Mouse (Mus musculus) R1 (cell line): ENCODE data around the gene A130010J15Rik.
A peak's percentile ranks its signal among the peaks of the same experiment; 100 is the strongest.

Experiments used
- DNase-seq: peaks from one replicate; pipeline ENCODE4 v3.0.0-alpha.2; 2018; ENCODE audit warnings: low read depth, low spot score

A130010J15Rik gene

GRCm38 (mm10) chr1:193200640-193201382 is 33.0 kb downstream of the A130010J15Rik start:
- DNase-seq: no peak

- no peak for DNase-seq
Observed at GRCm38 (mm10) chr1:193201383-193201778, 33.5 kb downstream of the A130010J15Rik start, which contains the start of gene Traf3ip3. Gene Traf3ip3, minus strand, starts transcription at chr1:193201703.

- DNase-seq: no peak
Observed at GRCm38 (mm10) chr1:193203821-193204220, 36.0 kb downstream of the A130010J15Rik start.

- no peak for DNase-seq
Observed at GRCm38 (mm10) chr1:193205431-193205830, 37.6 kb downstream of the A130010J15Rik start.

GRCm38 (mm10) chr1:193207503-193207902 is 39.7 kb downstream of the A130010J15Rik start, which contains the start of gene Lamb3:
Gene Lamb3, plus strand, starts transcription at chr1:193207699.
- no peak for DNase-seq

GRCm38 (mm10) chr1:193208178-193208577 is 40.3 kb downstream of the A130010J15Rik start:
- peak; percentile 31 for DNase-seq

- DNase-seq: no peak
Observed at GRCm38 (mm10) chr1:193211371-193211770, 43.5 kb downstream of the A130010J15Rik start.

GRCm38 (mm10) chr1:193214053-193214452 is 46.2 kb downstream of the A130010J15Rik start:
- DNase-seq: no peak

GRCm38 (mm10) chr1:193216000-193216399 is 48.2 kb downstream of the A130010J15Rik start:
- DNase-seq: no peak

- DNase-seq: no peak
Observed at GRCm38 (mm10) chr1:193220408-193220807, 52.6 kb downstream of the A130010J15Rik start.

GRCm38 (mm10) chr1:193225531-193225930 is 57.7 kb downstream of the A130010J15Rik start:
- DNase-seq: no peak

- no peak for DNase-seq
Observed at GRCm38 (mm10) chr1:193226114-193226513, 58.3 kb downstream of the A130010J15Rik start.

GRCm38 (mm10) chr1:193226724-193227522 is 59.1 kb downstream of the A130010J15Rik start:
- DNase-seq: no peak
